ENCODE assay signal across 9 mouse cellular contexts in the genomic region with DNA sequence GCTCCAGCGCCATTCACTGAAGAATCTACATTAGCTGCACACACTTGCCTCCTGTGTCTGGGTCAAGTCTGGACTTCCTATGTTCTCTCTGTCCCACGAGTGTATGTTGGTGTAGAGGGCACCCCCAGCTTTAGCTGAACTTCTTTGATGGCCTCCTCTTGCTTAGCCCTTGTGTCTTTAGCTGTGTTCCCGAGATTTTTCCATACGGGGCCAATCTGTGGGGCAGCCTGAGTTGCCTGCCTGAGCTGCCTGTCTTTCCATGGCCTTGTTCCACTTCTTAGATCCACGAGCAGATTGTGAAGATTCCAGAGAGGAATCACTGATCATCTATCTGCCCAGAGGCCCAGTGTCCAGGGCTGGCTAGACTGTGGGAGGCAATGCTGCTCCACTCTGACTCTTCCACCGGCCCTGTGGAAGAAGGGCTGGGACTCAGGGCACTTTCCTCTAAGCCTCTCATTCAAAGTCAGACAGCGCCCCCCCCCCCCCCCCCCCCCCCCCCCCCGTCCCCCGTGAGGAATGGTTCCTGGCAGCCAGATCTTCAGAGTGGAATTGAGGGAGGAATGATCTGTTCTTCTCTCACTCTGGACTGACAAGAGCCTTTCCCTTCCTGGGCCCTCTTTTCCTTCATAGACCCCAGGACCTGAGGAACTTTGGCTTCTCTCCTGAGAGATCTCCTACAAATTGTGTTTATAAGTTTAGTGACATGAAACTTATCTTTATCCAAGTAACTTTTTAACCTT. TPM values are rescaled to one million over a fixed set of nuclear protein-coding genes. Genes with fewer than 3 reads are reported as not detected.
DNase-seq lines count a peak whose midpoint lies in the region; ATAC-seq and TF ChIP-seq lines count a peak whose summit lies in the region.
"Had no signal": no experiment of that assay in that cellular context is flagged by ENCODE, and none has a peak within 500 bp of the region (broad histone marks: within the 10 kb centered on the region; RNA-seq: fewer than 3 reads in every experiment).

No protein-coding gene starts in this region.

- 23% methylated on average over 6 of the region's 9 CpGs for WGBS in lung, embryonic 15.5 days
- 40% methylated on average over 6 of the region's 9 CpGs for WGBS in heart, embryonic 14.5 days
- WGBS in limb, embryonic 14.5 days = 29% methylated on average over 6 of the region's 9 CpGs
- WGBS in stomach, embryonic 14.5 days = 26% methylated on average over 6 of the region's 9 CpGs

- no peak for TF ChIP-seq POLR2A in limb, embryonic 14.5 days (IDR thresholded peaks at IDR 0.05; ENCODE audit: borderline replicate concordance, extremely low read depth, insufficient read depth, insufficient read length)

- H3K9me3 ChIP-seq in lung, embryonic 15.5 days = no peaks in the 10 kb centered on the region
- H3K9me3 ChIP-seq in heart, embryonic 14.5 days (ENCODE audit: control insufficient read depth, low read length) = no peaks in the 10 kb centered on the region
- no peaks in the 10 kb centered on the region for H3K9me3 ChIP-seq in limb, embryonic 14.5 days (ENCODE audit: control insufficient read depth, low read length)
- no peaks in the 10 kb centered on the region for H3K9me3 ChIP-seq in stomach, embryonic 14.5 days (ENCODE audit: control insufficient read depth, low read depth, low read length)

- intact Hi-C loops in left cerebral cortex, postnatal 36 days (cut with DNase I) = no loop called here

- H3K4me2 ChIP-seq in lung, embryonic 15.5 days = peak overlapping the region; percentile 43
- H3K4me2 ChIP-seq in heart, embryonic 14.5 days (ENCODE audit: low read length) = peak overlapping the region; percentile 36
- H3K4me2 ChIP-seq in limb, embryonic 14.5 days (replicated peaks; ENCODE audit: low read depth, low read length, severe bottlenecking) = 0 out of 2 replicates have a peak overlapping the region, but pooled peaks have one; percentile 2
- H3K4me2 ChIP-seq in stomach, embryonic 14.5 days (replicated peaks; ENCODE audit: low read depth, low read length) = 0 out of 2 replicates have a peak overlapping the region, but pooled peaks have one; percentile 28

- no peak overlapping the region for H3K9ac ChIP-seq in lung, embryonic 15.5 days
- peak overlapping the region; percentile 55; the same call in 1 of the 2 replicates for H3K9ac ChIP-seq in heart, embryonic 14.5 days (ENCODE audit: low read length)
- no peak overlapping the region for H3K9ac ChIP-seq in limb, embryonic 14.5 days (ENCODE audit: low read depth, low read length, severe bottlenecking)
- no peak overlapping the region for H3K9ac ChIP-seq in stomach, embryonic 14.5 days (replicated peaks; ENCODE audit: low read depth, low read length)

- no peaks in the 10 kb centered on the region for H3K36me3 ChIP-seq in lung, embryonic 15.5 days
- no peaks in the 10 kb centered on the region for H3K36me3 ChIP-seq in heart, embryonic 14.5 days (ENCODE audit: control insufficient read depth, insufficient read depth, low read length)
- no peaks in the 10 kb centered on the region for H3K36me3 ChIP-seq in limb, embryonic 14.5 days (ENCODE audit: control insufficient read depth, insufficient read depth, low read length)
- no peaks in the 10 kb centered on the region for H3K36me3 ChIP-seq in stomach, embryonic 14.5 days (ENCODE audit: control insufficient read depth, insufficient read depth, low read length)

- H3K4me3 ChIP-seq in lung, embryonic 15.5 days = no peak overlapping the region
- no peak overlapping the region for H3K4me3 ChIP-seq in heart, embryonic 14.5 days (ENCODE audit: control insufficient read depth in 1 of 2, insufficient read depth in 1 of 2, low read depth in 1 of 2, low read length in 2 of 2)
- no peak overlapping the region for H3K4me3 ChIP-seq in limb, embryonic 14.5 days (replicated peaks; ENCODE audit: low read length)
- H3K4me3 ChIP-seq in stomach, embryonic 14.5 days (ENCODE audit: low read depth, low read length) = no peak overlapping the region

- H3K27me3 ChIP-seq in lung, embryonic 15.5 days = no peaks in the 10 kb centered on the region
- H3K27me3 ChIP-seq in heart, embryonic 14.5 days (ENCODE audit: control insufficient read depth, insufficient read depth, low read length) = no peaks in the 10 kb centered on the region
- H3K27me3 ChIP-seq in limb, embryonic 14.5 days (ENCODE audit: control insufficient read depth, insufficient read depth, low read length) = no peaks in the 10 kb centered on the region
- no peaks in the 10 kb centered on the region for H3K27me3 ChIP-seq in stomach, embryonic 14.5 days (ENCODE audit: control insufficient read depth, insufficient read depth, low read length)

- peak; percentile 50; the same call in 1 of the 2 replicates for ATAC-seq in lung, embryonic 15.5 days (ENCODE audit: borderline replicate concordance, extremely low read depth, low FRiP score, low TSS enrichment)
- no peak for ATAC-seq in heart, embryonic 14.5 days (ENCODE audit: insufficient number of reproducible peaks, insufficient read depth, low FRiP score, low read depth)
- ATAC-seq in limb, embryonic 14.5 days (ENCODE audit: low FRiP score, low read depth) = peak; percentile 24; the same call in 1 of the 2 replicates
- no peak for ATAC-seq in stomach, embryonic 14.5 days (ENCODE audit: insufficient number of reproducible peaks, insufficient read depth, low FRiP score, low read depth)

- H3K4me1 ChIP-seq in lung, embryonic 15.5 days = peaks cover 14% of the 10 kb centered on the region
- H3K4me1 ChIP-seq in heart, embryonic 14.5 days (ENCODE audit: control insufficient read depth in 2 of 2, insufficient read depth in 2 of 2, low read length in 2 of 2) = peaks cover 2 to 7% of the 10 kb centered on the region in 2 experiments; a peak in 3 of 4 replicates
- peaks cover 17% of the 10 kb centered on the region for H3K4me1 ChIP-seq in limb, embryonic 14.5 days (ENCODE audit: control insufficient read depth, insufficient read depth, low read length)
- H3K4me1 ChIP-seq in stomach, embryonic 14.5 days (ENCODE audit: control insufficient read depth, insufficient read depth, low read length) = peaks cover 22% of the 10 kb centered on the region

- DNase-seq in lung, postnatal 25 days (ENCODE audit: low spot score) = no peak
- no peak for DNase-seq in limb, embryonic 14.5 days (ENCODE audit: low spot score)
- no peak for DNase-seq in urinary bladder, adult 2 months (ENCODE audit: low spot score)
- DNase-seq in left cerebral cortex, postnatal 36 days (ENCODE audit: low spot score in 2 of 2) = no peak
- DNase-seq in B cell, adult 2 months = no peak
- DNase-seq: thymus, postnatal 25 days had no signal

- H3K27ac ChIP-seq in lung, embryonic 15.5 days = peak overlapping the region; percentile 97
- peak overlapping the region; percentile 80 to 81 for H3K27ac ChIP-seq in heart, embryonic 14.5 days (replicated peaks in 1 of 2; ENCODE audit: control insufficient read depth in 1 of 2, insufficient read depth in 1 of 2, low read depth in 2 of 2, low read length in 2 of 2)
- H3K27ac ChIP-seq in limb, embryonic 14.5 days (replicated peaks; ENCODE audit: low read depth, low read length) = peak overlapping the region; percentile 88
- H3K27ac ChIP-seq in stomach, embryonic 14.5 days (ENCODE audit: low read length) = peak overlapping the region; percentile 90

RNA-seq across cellular contexts. Expression of gene Gm17387, which starts 12.1 kb away (rescaled TPM):
- polyA plus RNA-seq in lung, embryonic 15.5 days (2015; fragmentation: Nextera tagmentation; extraction: Ambion mirVana) = not detected in 2 replicates
- polyA plus RNA-seq in heart, embryonic 14.5 days (2014; fragmentation: Nextera tagmentation; extraction: Ambion mirVana) = not detected in 2 replicates
- polyA plus RNA-seq in limb, embryonic 14.5 days (2012; rRNA removed) = not detected in 2 replicates
- polyA plus RNA-seq in limb, embryonic 14.5 days (2014; fragmentation: Nextera tagmentation; extraction: Ambion mirVana) = not detected in 2 replicates
- polyA plus RNA-seq in stomach, embryonic 14.5 days (2014; fragmentation: Nextera tagmentation; extraction: Ambion mirVana) = not detected in 2 replicates
- polyA plus RNA-seq in urinary bladder, adult 2 months (2012; rRNA removed) = not detected in 2 replicates
- not detected for total RNA-seq in left cerebral cortex, postnatal 36 days (2021)

RNA-seq across cellular contexts. Expression of gene B4galnt4, which starts 19.9 kb away (rescaled TPM):
- 5.3 and 5.8 TPM in 2 replicates for polyA plus RNA-seq in lung, embryonic 15.5 days (2015; fragmentation: Nextera tagmentation; extraction: Ambion mirVana)
- 0.27 and 0.66 TPM in 2 replicates for polyA plus RNA-seq in heart, embryonic 14.5 days (2014; fragmentation: Nextera tagmentation; extraction: Ambion mirVana)
- 46.5 and 53.7 TPM in 2 replicates for polyA plus RNA-seq in limb, embryonic 14.5 days (2012; rRNA removed)
- 12.3 and 17.1 TPM in 2 replicates for polyA plus RNA-seq in limb, embryonic 14.5 days (2014; fragmentation: Nextera tagmentation; extraction: Ambion mirVana)
- 8.6 and 10.3 TPM in 2 replicates for polyA plus RNA-seq in stomach, embryonic 14.5 days (2014; fragmentation: Nextera tagmentation; extraction: Ambion mirVana)
- polyA plus RNA-seq in urinary bladder, adult 2 months (2012; rRNA removed) = 0.45 and 0.55 TPM in 2 replicates
- total RNA-seq in left cerebral cortex, postnatal 36 days (2021) = 10 to 100 TPM; 84.4 to 86.3 TPM

RNA-seq across cellular contexts. Expression of gene Ifitm6, which starts 23.3 kb away (rescaled TPM):
- polyA plus RNA-seq in lung, embryonic 15.5 days (2015; fragmentation: Nextera tagmentation; extraction: Ambion mirVana) = 1.4 and 1.6 TPM in 2 replicates
- polyA plus RNA-seq in heart, embryonic 14.5 days (2014; fragmentation: Nextera tagmentation; extraction: Ambion mirVana) = 0.43 and 0.97 TPM in 2 replicates
- 1.3 and 1.8 TPM in 2 replicates for polyA plus RNA-seq in limb, embryonic 14.5 days (2012; rRNA removed)
- 1.2 and 1.7 TPM in 2 replicates for polyA plus RNA-seq in limb, embryonic 14.5 days (2014; fragmentation: Nextera tagmentation; extraction: Ambion mirVana)
- polyA plus RNA-seq in stomach, embryonic 14.5 days (2014; fragmentation: Nextera tagmentation; extraction: Ambion mirVana) = 2.6 TPM in 1 of 2 replicates, not detected in the other
- 7.5 and 8.8 TPM in 2 replicates for polyA plus RNA-seq in urinary bladder, adult 2 months (2012; rRNA removed)
- not detected for total RNA-seq in left cerebral cortex, postnatal 36 days (2021)

RNA-seq across cellular contexts. Expression of gene Ifitm3, which starts 30.5 kb away (rescaled TPM):
- 238 and 246 TPM in 2 replicates for polyA plus RNA-seq in lung, embryonic 15.5 days (2015; fragmentation: Nextera tagmentation; extraction: Ambion mirVana)
- polyA plus RNA-seq in heart, embryonic 14.5 days (2014; fragmentation: Nextera tagmentation; extraction: Ambion mirVana) = 89.6 and 105 TPM in 2 replicates
- 85.6 and 91.3 TPM in 2 replicates for polyA plus RNA-seq in limb, embryonic 14.5 days (2012; rRNA removed)
- 184 and 201 TPM in 2 replicates for polyA plus RNA-seq in limb, embryonic 14.5 days (2014; fragmentation: Nextera tagmentation; extraction: Ambion mirVana)
- polyA plus RNA-seq in stomach, embryonic 14.5 days (2014; fragmentation: Nextera tagmentation; extraction: Ambion mirVana) = 347 and 377 TPM in 2 replicates
- 596 and 696 TPM in 2 replicates for polyA plus RNA-seq in urinary bladder, adult 2 months (2012; rRNA removed)
- total RNA-seq in left cerebral cortex, postnatal 36 days (2021) = 10 to 100 TPM in 1 of 2 experiments, 1 to 10 TPM in 1; 9.6 to 14.3 TPM

RNA-seq across cellular contexts. Expression of gene Pkp3, which starts 37.0 kb away (rescaled TPM):
- polyA plus RNA-seq in lung, embryonic 15.5 days (2015; fragmentation: Nextera tagmentation; extraction: Ambion mirVana) = 14.6 and 15.2 TPM in 2 replicates
- polyA plus RNA-seq in heart, embryonic 14.5 days (2014; fragmentation: Nextera tagmentation; extraction: Ambion mirVana) = 0.23 TPM in 1 of 2 replicates, not detected in the other
- polyA plus RNA-seq in limb, embryonic 14.5 days (2012; rRNA removed) = 37.6 and 38.8 TPM in 2 replicates
- 62.4 and 65.9 TPM in 2 replicates for polyA plus RNA-seq in limb, embryonic 14.5 days (2014; fragmentation: Nextera tagmentation; extraction: Ambion mirVana)
- 20.2 and 21.1 TPM in 2 replicates for polyA plus RNA-seq in stomach, embryonic 14.5 days (2014; fragmentation: Nextera tagmentation; extraction: Ambion mirVana)
- polyA plus RNA-seq in urinary bladder, adult 2 months (2012; rRNA removed) = 26.5 and 27.7 TPM in 2 replicates
- total RNA-seq in left cerebral cortex, postnatal 36 days (2021) = not detected

Comparison
In these comparisons a context has a peak if more than half of its experiments do, and no peak if none do; other contexts are left out.
1. ATAC-seq: peak in lung, embryonic 15.5 days (single experiment) and limb, embryonic 14.5 days (single experiment); none in heart, embryonic 14.5 days (single experiment) and stomach, embryonic 14.5 days (single experiment).
2. Peak in every context shown above with its lines, with median percentiles within 50 percentile points of each other: H3K27ac ChIP-seq and H3K4me2 ChIP-seq.